Mouse (Mus musculus) cerebellum, postnatal 25 days (tissue): ENCODE data around the gene Vamp2.

ENCODE experiments used
- DNase-seq, 2 experiments: peaks; one replicate each; pipeline ENCODE4 v3.0.0; 2021; ENCODE audit warnings: mixed read lengths in 2 of 2

Gene Vamp2

DNA sequence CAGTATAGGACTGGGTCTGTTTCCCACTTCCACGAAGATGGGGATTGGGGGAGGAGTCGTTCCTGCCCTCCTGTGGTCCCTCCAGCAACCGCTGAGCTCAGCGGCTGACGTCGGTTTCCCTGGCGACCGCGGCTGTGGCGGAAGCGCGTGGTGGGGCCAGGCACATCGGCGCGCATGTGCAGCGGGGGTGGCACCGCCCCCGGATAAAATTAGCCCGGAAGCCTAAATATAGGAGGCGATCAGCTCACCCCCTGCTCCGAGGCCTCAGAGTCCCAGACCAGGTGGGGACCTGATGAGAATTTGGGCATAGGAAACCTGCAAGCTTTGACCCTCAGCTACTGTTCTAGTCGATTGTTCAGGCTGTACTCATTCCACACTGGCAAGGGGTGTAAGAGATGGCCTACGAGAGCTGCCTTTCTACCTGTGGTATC lies 11.6 kb downstream of the Vamp2 start:
- peak; percentile 93 to 96 for DNase-seq

DNA sequence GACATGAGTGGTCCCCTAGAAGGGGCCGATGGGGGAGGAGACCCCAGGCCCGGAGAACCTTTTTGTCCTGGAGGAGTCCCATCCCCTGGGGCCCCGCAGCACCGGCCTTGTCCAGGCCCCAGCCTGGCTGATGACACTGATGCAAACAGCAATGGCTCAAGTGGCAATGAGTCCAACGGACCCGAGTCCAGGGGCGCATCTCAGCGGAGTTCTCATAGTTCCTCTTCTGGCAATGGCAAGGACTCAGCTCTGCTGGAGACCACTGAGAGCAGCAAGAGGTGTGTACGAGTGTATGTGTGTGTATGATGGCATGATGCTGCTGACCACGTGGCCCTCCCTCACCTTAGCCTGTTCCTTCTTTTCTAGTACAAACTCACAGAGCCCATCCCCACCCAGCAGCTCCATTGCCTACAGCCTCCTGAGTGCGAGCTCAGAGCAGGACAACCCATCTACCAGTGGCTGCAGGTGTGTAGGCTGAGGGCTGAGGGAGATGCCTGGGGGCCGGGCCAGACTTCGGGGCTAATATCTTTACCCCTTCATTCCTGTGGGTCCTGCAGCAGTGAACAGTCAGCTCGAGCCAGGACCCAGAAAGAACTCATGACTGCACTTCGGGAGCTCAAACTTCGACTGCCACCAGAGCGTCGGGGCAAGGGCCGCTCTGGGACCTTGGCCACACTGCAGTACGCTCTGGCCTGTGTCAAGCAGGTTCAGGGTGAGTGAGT lies 12.5 kb downstream of the Vamp2 start:
- DNase-seq = peak; percentile 36 to 49

DNA sequence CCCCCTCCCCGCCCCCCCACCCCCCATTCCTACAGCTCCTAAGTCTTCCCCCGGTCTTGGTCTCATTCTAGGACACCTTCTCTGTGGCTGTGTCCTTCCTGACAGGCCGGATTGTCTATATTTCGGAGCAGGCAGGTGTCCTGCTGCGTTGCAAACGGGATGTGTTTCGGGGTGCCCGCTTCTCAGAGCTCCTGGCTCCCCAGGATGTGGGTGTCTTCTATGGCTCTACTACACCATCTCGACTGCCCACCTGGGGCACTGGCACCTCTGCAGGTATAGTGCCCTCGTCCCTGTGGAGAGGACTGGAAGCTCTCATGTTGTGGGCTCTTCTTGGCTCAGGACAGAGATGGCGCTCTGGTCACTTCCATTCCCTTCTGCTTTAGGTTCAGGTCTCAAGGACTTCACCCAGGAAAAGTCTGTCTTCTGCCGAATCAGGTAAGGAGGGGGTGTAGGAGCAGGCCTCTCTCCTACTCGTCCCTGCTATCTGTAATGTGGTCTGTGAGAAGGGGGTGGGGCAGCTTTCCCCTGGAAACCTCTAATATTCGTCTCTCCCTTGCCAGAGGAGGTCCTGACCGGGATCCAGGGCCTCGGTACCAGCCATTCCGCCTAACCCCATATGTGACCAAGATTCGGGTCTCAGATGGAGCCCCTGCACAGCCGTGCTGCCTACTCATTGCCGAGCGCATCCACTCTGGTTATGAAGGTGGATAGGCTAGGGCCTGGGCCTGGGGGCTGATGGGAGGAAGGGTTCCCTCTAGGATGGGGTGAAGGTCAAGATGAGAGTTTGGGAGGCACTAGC lies 13.5 kb downstream of the Vamp2 start:
- DNase-seq = peak in 1 of 2 experiments; percentile 33

DNA sequence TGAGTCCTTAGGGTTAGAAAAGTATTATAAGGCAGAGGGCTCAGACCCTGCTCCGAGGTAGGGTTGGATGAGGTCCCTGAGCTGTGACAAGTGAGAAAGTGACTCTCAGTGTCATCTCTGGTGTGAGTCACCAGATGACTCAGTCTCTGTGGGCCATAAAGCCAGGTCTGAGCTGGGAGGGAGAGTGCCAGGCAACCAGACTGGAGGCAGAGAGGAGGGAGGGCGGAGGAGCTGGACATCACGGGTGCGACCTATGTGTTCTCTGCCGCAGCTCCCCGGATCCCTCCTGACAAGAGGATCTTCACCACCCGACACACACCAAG lies 14.1 kb downstream of the Vamp2 start:
- peak; percentile 57 to 74 for DNase-seq

DNA sequence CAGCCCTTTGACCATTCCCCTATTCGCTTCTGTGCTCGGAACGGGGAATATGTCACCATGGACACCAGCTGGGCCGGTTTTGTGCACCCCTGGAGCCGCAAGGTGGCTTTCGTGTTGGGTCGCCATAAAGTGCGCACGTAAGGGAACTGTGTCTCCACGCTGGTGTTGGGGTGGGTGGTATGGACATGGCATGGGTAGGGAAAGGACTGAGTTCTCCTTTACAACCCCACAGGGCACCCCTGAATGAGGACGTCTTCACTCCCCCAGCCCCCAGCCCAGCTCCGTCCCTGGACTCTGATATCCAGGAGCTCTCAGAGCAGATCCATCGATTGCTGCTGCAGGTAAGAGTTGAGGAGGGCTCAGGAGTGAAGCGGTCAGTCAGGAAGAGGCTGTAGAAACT lies 14.8 kb downstream of the Vamp2 start:
- DNase-seq = peak; percentile 17 to 36

DNA sequence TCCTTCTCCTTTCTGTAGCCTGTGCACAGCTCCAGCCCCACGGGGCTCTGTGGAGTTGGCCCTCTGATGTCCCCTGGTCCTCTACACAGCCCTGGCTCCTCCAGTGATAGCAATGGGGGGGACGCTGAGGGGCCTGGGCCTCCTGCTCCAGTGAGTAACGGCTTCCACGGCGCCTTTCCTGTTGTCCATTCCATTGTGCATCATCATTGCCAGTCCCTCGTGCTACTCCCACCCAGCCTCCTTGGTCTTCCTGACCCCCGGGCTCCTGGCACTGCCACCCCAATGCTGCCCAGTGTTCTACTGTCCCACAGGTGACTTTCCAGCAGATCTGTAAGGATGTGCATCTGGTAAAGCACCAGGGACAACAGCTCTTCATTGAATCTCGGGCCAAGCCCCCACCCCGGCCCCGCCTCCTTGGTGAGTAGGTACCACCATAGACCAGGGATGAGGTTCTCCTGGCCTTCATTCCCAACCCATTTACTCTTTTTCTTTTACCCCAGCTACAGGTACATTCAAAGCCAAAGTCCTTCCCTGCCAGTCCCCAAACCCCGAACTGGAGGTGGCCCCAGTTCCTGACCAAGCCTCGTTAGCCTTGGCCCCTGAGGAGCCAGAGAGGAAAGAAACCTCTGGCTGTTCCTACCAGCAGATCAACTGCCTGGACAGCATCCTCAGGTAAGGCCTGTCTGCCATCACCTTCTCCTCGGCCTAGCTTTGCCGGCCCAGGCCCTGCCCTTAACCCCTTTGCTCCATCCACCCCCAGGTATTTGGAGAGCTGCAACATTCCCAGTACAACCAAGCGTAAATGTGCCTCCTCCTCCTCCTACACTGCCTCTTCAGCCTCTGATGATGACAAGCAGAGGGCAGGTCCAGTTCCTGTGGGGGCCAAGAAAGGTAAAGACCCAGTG lies 15.5 kb downstream of the Vamp2 start:
- peak in 1 of 2 experiments; percentile 22 for DNase-seq

DNA sequence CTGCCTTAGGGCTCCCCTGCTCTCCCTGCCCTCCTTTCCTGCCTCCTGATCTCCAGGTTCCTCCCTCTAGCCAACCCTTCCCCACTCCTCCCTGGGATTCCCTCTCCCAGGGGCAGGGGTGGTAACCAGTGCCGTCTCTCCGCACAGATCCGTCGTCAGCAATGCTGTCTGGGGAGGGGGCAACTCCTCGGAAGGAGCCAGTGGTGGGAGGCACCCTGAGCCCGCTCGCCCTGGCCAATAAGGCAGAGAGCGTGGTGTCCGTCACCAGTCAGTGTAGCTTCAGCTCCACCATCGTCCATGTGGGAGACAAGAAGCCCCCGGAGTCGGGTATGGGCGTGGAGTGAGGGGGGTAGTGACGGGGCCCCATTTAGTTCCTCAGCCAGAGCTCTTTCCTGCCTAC lies 16.2 kb downstream of the Vamp2 start:
- peak in 1 of 2 experiments; percentile 22 for DNase-seq

DNA sequence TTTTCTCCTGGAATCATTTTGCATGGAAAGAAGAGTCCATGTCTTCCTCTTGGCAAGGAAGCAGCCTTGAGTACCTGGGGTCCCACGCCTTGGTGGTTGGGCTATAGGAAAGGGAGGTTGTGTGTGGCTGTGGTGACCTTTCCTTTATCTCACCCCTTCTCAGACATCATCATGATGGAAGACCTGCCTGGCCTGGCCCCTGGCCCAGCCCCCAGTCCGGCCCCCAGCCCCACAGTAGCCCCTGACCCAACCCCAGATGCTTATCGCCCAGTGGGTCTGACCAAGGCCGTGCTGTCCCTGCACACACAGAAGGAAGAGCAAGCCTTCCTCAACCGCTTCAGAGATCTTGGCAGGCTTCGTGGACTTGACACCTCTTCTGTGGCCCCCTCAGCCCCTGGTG lies 16.9 kb downstream of the Vamp2 start:
- no peak for DNase-seq

DNA sequence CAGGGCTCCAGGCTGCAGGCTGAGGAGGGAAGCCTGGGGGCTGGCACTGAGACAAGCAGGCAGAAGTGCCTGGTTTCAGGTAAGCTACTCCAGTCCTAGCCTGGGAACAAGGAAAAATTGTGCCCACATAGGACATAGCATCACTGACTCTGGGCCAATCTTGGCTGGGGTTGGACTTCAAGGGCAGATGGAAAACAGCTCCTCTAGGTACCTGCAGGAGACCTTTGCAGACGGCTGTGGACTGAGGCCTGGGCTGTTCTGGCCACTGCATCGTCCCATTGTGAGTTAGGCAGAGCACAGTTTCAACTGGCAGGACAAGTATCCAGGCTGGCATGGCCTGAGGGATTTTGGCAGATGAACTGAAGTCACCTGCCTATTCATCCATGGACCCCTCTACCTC lies 17.5 kb downstream of the Vamp2 start:
- DNase-seq = peak; percentile 21 to 28

DNA sequence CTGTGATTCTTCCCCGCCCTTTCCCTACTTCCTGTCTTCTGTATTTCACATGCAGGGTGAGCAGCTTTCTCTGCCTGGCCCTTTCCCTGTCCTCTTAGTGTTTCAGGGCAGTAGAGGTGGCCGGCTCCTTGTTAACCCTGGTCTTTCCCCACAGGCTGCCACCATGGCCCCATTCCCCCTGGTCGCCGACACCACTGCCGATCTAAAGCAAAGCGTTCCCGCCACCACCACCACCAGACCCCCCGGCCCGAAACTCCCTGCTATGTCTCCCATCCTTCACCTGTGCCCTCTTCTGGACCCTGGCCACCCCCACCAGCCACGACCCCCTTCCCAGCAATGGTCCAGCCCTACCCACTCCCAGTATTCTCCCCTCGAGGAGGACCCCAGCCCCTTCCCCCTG lies 18.0 kb downstream of the Vamp2 start:
- peak in 1 of 2 experiments; percentile 41 for DNase-seq

DNA sequence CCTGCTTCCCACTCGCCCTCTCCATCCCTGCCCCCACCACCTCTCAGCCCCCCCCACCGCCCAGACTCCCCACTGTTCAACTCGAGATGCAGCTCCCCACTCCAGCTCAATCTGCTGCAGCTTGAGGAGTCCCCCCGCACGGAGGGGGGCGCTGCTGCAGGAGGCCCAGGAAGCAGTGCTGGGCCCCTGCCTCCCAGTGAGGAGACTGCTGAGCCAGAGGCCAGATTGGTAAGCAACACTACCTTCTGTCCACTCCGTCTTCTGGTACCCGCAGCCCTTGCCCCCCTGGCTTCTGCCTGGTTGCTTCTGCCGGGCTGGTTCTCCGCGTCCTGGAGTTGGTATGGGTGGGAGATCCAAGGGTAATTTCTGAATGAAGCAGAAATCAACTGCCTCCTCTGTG lies 18.6 kb downstream of the Vamp2 start:
- DNase-seq = peak in 1 of 2 experiments; percentile 46

DNA sequence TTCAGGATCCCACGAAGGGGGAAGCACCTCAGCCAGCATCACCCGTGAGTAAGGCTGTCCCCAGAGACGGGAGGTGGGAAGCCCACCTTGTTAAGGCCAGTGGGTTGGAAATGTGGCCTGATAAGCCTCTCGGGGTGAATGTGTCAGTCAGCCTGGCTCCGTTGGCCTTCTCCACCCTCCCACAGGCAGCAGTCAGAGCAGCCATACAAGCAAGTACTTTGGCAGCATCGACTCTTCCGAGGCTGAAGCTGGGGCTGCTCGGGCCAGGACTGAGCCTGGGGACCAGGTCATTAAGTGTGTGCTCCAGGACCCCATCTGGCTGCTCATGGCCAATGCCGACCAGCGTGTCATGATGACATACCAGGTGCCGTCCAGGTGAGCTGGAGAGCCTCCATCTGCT lies 19.4 kb downstream of the Vamp2 start:
- peak in 1 of 2 experiments; percentile 22 for DNase-seq

DNA sequence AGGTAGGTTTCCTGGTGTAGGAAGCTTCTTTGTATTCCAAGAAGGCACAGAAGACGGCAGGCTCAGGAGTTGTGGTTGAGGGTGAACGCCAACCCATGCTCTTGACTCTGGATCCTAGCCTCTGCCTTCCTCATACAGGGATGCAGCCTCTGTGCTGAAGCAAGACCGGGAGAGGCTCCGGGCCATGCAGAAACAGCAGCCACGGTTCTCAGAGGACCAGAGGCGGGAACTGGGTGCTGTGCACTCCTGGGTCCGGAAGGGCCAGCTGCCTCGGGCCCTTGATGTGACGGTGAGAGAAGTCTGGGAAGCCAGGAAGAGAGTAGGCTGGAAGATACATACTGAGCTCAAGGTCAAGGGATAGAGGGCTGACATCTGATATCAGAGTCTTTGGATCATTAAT lies 19.9 kb downstream of the Vamp2 start:
- no peak for DNase-seq

DNA sequence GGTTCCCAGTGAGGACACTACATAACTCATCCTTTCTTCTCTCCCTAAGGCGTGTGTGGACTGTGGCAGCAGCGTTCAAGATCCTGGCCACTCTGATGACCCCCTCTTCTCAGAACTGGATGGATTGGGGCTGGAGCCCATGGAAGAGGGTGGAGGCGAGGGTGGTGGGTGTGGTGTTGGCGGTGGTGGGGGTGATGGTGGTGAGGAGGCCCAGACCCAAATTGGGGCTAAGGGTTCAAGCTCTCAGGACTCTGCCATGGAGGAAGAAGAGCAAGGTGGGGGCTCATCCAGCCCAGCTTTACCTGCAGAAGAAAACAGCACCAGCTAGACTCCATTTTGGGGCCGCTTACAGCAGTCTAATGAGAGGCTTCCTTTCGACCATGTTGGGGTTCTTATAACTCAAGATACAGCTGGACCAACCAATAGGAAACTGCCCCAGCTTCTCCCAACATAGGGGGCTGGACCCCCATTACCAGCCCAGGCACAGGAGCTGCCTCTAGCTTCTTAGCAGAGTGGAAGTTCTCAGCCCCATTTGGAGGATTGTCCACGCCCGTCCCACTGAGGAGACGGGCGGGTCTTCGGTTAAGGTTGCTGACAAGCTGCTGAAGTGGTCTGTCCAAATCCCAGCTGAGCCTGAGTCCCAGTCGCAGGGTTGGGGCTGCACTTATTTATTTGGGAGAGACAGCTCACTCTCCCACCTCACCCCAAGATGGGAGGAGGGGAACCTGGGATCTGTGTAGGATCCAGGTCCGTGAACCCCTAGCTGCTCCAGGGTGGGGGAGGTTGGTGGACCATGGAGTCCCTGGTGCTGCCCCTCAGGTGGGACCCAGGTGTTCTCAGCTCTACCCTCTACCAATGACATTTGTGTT lies 21.0 kb downstream of the Vamp2 start:
- peak; percentile 24 to 28 for DNase-seq

DNA sequence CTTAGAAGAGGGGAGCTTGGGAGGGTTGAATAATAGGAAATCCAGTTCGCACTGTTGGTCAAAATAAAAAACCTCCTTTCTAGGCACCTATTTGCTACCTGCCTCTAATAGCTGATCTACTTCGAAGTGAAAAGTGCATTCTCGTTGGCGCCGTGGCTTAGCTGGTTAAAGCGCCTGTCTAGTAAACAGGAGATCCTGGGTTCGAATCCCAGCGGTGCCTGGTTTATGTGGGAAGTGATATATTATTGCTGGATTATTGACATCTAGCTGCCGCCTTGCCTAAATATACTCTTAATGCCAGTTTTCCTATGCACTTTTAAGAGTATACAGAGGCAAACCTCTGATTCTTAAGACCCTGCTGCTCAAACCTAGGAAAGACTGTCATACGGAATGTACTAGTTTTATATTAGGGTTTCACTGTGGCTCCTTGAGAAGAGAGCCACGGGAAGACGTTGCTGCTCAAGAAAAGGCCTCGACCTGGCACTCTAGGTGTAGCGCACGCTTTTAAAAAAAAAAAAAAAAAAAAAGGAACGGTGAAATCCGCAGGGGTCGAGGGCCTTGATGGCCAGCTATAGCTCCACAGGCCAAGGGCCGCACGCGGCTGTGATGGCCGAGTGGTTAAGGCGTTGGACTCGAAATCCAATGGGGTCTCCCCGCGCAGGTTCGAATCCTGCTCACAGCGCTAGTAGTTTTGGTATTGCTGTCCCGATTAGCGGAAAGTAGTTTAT lies 22.2 kb downstream of the Vamp2 start:
- DNase-seq = peak; percentile 97 to 98

DNA sequence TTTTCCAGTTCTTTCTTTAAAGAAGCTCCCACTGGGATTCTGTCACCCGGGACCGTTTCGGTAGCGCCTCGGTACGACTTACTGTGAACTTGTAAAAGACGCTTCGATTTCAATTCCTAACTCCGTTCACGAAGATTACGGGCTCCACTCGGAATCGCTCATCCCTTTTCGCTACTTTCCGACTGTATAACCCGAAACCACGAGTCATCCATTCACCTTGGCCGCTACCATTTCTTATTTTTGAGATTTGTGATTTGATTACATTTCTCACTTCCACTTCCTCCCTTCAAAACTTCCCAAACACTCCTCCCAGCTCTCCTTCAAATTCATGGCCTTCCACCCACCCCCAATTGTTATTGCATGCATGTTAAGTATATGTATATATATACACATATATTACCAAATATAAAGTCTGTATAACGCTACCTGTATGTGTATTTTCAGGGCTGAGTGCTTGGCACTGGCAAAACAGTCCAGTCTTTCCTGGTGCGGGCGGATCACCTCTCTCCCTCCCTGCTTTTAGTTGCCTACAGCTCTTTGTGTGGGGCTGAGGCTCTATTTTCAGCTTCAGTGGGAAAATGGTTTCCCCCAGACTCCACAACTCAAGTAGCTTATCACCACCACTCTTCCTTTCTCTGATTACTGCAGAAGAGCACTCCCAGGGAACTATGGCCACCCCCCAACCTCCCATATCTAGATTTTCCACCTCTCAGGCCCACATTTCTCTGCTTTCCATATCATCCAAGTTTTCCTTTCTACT lies 22.9 kb downstream of the Vamp2 start:
- no peak for DNase-seq

DNA sequence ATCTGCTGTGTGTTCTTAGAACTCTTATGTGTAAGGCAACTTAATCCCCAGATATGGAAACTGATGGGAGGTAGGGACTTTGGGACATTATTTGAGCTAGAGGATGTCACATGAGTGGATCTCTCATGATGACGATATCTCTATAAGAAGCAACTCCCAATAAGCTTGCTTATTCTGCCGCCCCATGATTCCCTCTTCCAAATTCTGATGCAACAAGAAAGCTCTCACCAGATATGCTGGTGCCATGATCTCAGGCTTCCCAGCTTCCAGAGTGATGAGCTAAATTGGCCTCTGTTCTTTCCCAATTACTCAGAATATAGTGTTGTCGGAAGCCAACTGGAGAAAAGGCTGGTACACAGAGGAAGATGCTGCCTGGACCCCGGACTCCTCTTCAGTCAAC lies 23.6 kb downstream of the Vamp2 start:
- no peak for DNase-seq

DNA sequence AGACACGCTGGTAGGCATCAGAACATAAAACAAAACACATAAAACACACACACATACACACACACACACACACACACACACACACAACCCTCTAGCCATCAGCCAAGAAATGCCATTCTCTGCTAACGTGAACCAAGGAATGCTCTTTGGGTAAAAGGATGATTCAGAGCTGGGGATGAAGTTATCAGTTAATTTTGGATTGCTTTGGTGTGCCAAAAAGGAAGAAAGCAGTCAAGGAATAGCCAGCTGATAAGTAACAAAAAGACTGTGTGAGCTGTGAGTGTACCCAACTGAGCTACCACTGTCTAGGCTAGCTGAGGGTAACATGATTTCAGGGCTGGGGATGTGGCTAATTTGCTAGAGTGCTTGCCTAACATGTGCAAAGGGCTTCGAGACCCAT lies 25.7 kb downstream of the Vamp2 start:
- DNase-seq = no peak

DNA sequence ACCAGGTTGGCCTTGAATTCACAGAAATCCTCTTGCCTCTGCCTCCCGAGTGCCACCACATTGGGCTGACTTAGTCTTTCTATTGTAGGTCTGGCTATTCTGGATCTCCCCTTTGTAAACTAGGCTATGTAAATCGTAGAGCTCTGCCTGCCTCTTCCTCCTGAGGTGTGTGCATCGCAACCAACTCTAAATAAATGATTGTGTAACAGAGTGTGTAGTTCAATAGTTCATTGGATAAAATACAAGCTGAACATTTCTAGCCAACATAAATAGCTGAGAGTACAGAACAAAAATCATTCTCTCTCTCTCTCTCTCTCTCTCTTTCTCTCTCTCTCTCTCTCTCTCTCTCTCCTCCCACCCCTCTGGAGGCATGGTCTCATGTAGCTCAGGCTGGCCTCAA lies 26.3 kb downstream of the Vamp2 start:
- no peak for DNase-seq

DNA sequence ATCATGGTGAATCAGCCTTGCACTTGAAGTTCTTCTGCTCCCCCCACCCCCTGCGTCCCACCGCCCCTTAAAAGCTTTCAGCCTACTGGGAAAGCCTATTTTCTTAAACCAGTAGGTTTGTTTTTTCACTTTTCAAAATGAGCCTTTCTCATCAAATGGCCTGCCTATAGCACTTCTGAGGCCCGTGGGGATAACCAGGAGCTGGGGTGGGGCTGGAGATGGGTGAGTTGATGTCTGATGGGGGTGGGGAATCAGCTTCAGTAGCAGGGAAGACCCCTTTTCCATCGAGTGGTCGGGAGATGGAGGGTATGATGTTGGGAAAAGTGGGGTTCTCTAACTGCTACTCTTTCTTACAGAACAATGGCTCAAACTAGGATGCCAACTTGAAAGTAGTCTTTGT lies 28.6 kb downstream of the Vamp2 start:
- DNase-seq = peak; percentile 14
